Mouse (Mus musculus) myocyte (in vitro differentiated cells): Measurements from ENCODE around the gene Inava.

Source experiments
- E2F4 ChIP-seq: IDR thresholded peaks from one replicate; pipeline ENCODE4 v1.6.1; 2011; ENCODE audit warnings: mild to moderate bottlenecking, control low read depth, moderate library complexity; ENCODE audit not compliant: insufficient read depth
- MYOG ChIP-seq, 3 experiments: IDR thresholded peaks; one replicate each; pipeline ENCODE4 v1.6.1; 2011; ENCODE audit warnings: control low read depth in 2 of 3, low read depth in 2 of 3, mild to moderate bottlenecking in 2 of 3; ENCODE audit not compliant: insufficient read length in 2 of 3, control insufficient read depth in 1 of 3, insufficient read depth in 1 of 3
- POLR2A ChIP-seq: IDR thresholded peaks from one replicate; pipeline ENCODE4 v1.6.1; 2011; ENCODE audit warnings: low read depth, mild to moderate bottlenecking, control low read depth, moderate library complexity; ENCODE audit not compliant: insufficient read length
- POLR2AphosphoS2 ChIP-seq: IDR thresholded peaks from one replicate; pipeline ENCODE4 v1.6.1; 2011; ENCODE audit warnings: low read depth, control low read depth; ENCODE audit not compliant: insufficient read length
- TCF3 ChIP-seq: IDR thresholded peaks from one replicate; pipeline ENCODE4 v1.6.1; 2011; ENCODE audit warnings: low read depth, control low read depth; ENCODE audit not compliant: insufficient read length

DNA sequence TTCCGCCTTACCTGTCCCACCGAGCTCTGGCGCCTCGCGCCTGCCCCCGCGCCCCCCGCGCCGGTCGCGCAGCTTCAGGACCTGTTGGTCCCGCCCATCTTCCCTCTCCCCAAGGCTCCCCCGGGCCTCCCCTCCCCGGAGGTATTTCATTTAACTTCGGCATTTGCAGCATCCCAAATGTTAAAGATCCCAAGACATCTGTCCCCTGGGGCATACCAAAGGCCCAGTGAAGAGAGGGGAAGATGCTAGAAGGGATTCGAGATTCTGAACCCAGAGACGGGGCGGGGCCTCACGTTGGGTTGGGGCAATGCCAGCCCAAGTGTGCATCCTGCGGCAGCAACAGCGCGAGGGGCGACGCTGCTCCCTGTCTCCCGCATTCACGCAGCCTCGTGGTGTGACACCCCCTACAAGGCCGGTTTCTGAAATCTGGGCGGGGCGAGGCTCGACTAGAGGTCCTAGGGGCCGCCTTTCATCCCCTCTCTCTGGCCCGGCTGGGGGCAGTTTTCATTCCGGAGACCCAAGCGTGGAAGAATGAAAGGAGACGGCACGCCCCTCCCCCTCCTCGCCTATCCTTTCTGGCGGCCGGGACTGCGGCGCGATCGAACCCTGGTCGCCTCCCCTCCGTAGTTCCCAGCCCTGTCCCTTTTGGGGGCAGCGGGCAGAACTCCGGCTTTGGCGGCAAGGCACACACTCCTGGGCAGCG lies at the start of gene Inava:
- no peak for TF ChIP-seq E2F4
- TF ChIP-seq TCF3 = no peak
- peak in 1 of 3 experiments; percentile 27 for TF ChIP-seq MYOG (IDR thresholded peaks at IDR 0.05; ENCODE audit: control insufficient read depth in 1 of 3, insufficient read depth in 1 of 3, insufficient read length in 2 of 3, low read depth in 2 of 3)
- TF ChIP-seq POLR2A = peak; percentile 72
- no peak for TF ChIP-seq POLR2AphosphoS2
